Mouse (Mus musculus) brain, embryonic 14.5 days (tissue): ENCODE measurements at regions not wholly inside any gene's neighbourhood (a gene's known extent, or its start where the extent isn't known, plus 50 kb on each side); places are given as distances from the start of the nearest gene placed in this dataset.

Source experiments
- DNase-seq: peaks from one replicate; pipeline ENCODE4 v3.0.0-alpha.2; 2011; ENCODE audit warnings: low read depth
- CTCF ChIP-seq: fragments of 200-500 bp; IDR thresholded peaks from 2 replicates; pipeline ENCODE4 v1.5.1; 2012; ENCODE audit warnings: inconsistent platforms, mild to moderate bottlenecking, moderate library complexity, borderline replicate concordance; ENCODE audit not compliant: insufficient read depth, insufficient read length; ENCODE audit errors: extremely low read depth
- POLR2A ChIP-seq: fragments of 200-500 bp; IDR thresholded peaks from 2 replicates; pipeline ENCODE4 v1.6.1; 2012; ENCODE audit warnings: mild to moderate bottlenecking, inconsistent platforms, borderline replicate concordance; ENCODE audit not compliant: poor library complexity, insufficient read depth, insufficient read length, severe bottlenecking; ENCODE audit errors: extremely low read depth

- TF ChIP-seq CTCF: no peak
- no peak for TF ChIP-seq POLR2A
- peak; percentile 52 for DNase-seq
Measured at GRCm38 (mm10) chr11:104038271-104038800, 71.8 kb downstream of the Arf2 start.

- TF ChIP-seq CTCF: no peak
- TF ChIP-seq POLR2A: no peak
- no peak for DNase-seq
Measured at GRCm38 (mm10) chr11:104045216-104045615, 78.7 kb downstream of the Arf2 start.

GRCm38 (mm10) chr11:104051986-104052385, 80.7 kb upstream of the Crhr1 start:
- no peak for TF ChIP-seq POLR2A
- TF ChIP-seq CTCF: no peak
- DNase-seq: peak; percentile 45

- DNase-seq: peak; percentile 29
- TF ChIP-seq CTCF (no peak), POLR2A (no peak)
Measured at GRCm38 (mm10) chr11:104053242-104053641, 79.4 kb upstream of the Crhr1 start.

- no peak for DNase-seq
- TF ChIP-seq POLR2A: no peak
Measured at GRCm38 (mm10) chr11:104055941-104056340, 76.7 kb upstream of the Crhr1 start.

- no peak for DNase-seq
Measured at GRCm38 (mm10) chr11:104057046-104057445, 75.6 kb upstream of the Crhr1 start.

GRCm38 (mm10) chr11:104058600-104058999, 74.1 kb upstream of the Crhr1 start:
- no peak for DNase-seq
- TF ChIP-seq POLR2A (no peak), CTCF (no peak)

More at GRCm38 (mm10) chr11:104057046-104057445, 75.6 kb upstream of the Crhr1 start:
- no peak for TF ChIP-seq POLR2A

- DNase-seq: no peak
- TF ChIP-seq POLR2A (no peak), CTCF (no peak)
Measured at GRCm38 (mm10) chr11:104059085-104059484, 73.6 kb upstream of the Crhr1 start.

- DNase-seq: no peak
- TF ChIP-seq POLR2A: no peak
- TF ChIP-seq CTCF: no peak
Measured at GRCm38 (mm10) chr11:104061361-104061760, 71.3 kb upstream of the Crhr1 start.

GRCm38 (mm10) chr11:104065181-104065580, 67.5 kb upstream of the Crhr1 start:
- no peak for DNase-seq
- TF ChIP-seq CTCF: no peak
- TF ChIP-seq POLR2A: no peak

- TF ChIP-seq CTCF: no peak
- TF ChIP-seq POLR2A: no peak
- DNase-seq: no peak
Measured at GRCm38 (mm10) chr11:104072591-104073183, 60.0 kb upstream of the Crhr1 start.

GRCm38 (mm10) chr11:104074763-104075162, 57.9 kb upstream of the Crhr1 start:
- TF ChIP-seq POLR2A: no peak
- TF ChIP-seq CTCF: no peak
- DNase-seq: no peak

- no peak for DNase-seq
- TF ChIP-seq POLR2A: no peak
- TF ChIP-seq CTCF: no peak
Measured at GRCm38 (mm10) chr11:104075394-104075793, 57.3 kb upstream of the Crhr1 start.

GRCm38 (mm10) chr11:104082083-104082482, 50.6 kb upstream of the Crhr1 start:
- TF ChIP-seq POLR2A (no peak), CTCF (no peak)
- DNase-seq: no peak
